Mouse (Mus musculus) right cerebral cortex, postnatal 10 days (tissue): Measurements from ENCODE around the gene Actr10.

Source experiments
- DNase-seq, 2 experiments: peaks; one replicate each; pipeline ENCODE4 v3.0.0; 2021; ENCODE audit warnings: low spot score in 2 of 2

The Actr10 gene

DNA sequence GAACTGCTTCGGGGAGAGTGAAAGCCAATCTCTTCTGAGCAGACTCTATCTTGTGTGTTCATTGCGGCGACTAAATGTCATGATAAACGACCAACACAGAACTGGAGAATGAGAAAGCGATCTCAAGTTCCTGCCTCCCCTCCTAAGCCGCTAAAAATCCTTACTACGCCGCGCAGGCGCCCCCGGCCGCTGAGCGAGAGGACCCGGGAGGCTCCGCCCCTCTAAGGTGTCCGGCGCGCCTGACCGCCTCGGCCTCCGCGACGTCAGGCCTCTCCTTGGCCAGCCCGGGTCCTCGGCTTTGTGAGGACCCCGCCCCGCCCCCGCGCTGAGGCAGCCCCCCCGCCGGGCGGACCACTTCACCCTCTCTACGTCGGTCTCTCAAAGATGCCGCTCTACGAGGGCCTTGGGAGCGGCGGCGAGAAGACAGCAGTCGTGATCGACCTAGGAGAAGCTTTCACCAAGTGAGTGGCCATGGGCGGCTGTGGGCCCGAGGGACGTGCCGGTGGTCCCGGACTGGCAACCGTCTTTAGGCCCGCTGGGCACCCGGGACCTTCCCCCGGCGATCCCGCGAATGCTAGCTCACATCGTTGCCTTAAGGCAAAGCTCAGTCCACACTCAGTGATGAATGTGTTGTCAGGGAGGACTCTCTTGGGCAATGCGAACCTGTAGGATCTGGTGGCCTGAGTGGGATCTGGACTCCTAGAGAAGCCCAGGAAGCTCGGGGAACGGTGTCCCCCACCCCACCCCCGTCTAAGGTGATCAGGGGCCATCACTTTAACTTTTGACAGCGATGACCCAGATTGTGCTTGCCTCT lies at the start of gene Actr10:
Gene Actr10 (plus strand): TSS at position 287 of the 814 bp plus-strand sequence.
- DNase-seq: peak; percentile 97

DNA sequence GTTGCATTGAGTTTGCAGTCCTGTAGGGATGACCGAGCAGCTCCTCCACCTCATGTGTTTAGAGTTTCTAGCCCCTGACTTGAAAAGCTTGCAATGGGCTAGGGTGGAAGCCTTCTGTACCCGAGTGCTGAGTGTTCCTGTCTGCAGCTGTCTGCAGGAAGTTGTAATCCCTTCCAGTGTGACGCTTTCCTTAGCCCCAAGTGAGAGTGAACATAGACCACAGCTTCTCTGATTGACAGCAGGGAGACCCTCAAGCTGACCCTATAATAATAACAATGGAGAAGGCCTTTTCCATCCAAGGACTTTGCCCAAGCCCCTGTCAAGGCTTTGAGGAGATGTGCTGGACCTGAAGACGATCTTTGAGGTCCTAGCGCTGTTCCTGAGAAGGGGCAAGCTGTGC lies 47.3 kb upstream of the Actr10 start:
- DNase-seq: no peak

DNA sequence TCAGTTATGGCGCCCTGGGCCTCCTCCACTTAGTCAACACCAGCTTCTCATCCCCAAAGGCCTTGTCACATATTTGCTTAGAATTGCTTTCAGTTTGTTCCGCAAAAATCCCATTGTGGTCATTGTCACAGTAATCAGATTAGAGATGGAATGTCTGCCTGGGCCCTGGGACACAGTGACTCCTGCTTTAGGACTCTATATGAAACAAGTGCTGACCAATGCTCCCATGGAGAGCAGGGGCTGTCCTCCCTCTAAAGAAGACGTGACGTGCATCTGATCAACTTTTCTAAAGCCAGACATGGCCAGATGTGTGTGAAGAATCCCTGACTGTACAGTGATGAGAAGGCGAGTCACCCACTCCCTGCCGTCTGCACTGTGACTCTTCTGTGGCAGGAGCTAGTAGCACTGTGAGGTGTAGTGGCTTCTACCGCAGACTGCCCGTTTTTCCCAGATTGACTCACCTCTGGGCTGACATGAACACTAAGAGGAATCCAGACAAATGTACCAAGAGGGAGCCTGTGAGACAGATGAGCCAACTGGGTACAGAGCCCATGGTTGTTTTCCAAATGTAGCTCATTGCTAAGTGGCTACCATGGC lies 46.7 kb upstream of the Actr10 start:
- no peak for DNase-seq

- no peak for DNase-seq
These were observed 42.4 kb upstream of the Actr10 start for GRCm38 (mm10) chr12:70895275-70895674.

GRCm38 (mm10) chr12:70896068-70896467 lies 41.6 kb upstream of the Actr10 start:
- no peak for DNase-seq

DNA sequence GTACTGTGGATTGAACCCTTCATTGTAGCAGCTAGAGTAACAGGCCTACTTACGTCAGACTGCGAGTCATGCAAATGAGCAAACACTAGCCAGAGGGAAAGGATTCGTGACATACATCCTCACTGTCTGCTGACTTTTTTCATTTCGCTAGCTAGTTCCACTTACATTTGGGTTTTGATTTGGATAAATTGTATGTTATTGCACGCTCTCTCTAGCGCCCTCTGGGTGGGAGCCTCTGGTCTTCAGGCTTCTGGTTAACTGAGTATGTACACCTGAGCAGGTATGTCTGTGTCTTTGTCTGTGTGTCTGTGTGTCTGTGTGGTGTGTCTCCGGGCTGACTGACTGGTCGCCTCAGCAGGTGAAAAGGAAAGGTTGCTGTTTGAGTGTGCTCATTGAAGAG lies 40.2 kb upstream of the Actr10 start:
- DNase-seq: no peak

GRCm38 (mm10) chr12:70898450-70898849 lies 39.2 kb upstream of the Actr10 start:
- no peak for DNase-seq

GRCm38 (mm10) chr12:70904471-70904870 lies 33.2 kb upstream of the Actr10 start:
- DNase-seq: no peak

DNA sequence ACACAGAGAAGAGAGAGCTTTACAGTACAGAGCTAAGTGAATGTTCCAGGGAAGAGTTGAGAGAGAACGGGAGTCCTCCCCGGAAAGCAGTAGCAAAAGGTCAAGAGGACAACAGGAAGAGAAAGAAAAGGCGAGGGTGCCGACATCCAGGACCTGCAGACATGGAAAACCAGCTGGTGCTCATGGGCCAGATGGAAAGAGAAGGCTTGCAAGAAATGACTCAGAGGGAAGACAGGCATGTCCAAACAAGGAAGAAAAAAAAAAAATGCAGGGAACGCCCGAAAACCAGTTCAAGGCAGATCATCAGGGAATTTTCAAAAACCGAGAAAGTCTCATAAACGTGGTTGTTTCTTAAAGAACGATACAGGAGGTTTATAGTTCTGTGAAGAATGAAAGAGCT lies 30.8 kb upstream of the Actr10 start:
- no peak for DNase-seq

- no peak for DNase-seq
These were observed 30.0 kb upstream of the Actr10 start for GRCm38 (mm10) chr12:70907651-70908050.

DNA sequence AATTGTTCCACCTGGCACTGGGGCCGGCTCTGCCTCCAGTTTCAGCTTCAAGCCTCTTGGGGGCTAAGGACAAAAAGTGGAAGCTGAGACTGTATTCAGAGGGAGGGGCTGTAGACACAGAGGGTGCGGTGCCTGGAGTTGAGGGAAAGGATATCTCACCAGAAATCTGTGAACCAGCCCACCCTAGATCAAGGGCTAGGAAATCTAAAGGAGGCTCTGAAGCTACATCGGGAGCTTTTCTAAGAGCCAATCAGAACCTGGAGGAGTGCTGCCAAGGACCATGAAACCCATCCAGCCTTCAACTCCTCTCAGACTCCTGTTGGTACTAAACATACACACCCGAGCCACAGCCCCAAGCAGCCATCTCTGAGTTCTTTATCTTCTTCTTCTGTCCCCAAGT lies 29.6 kb upstream of the Actr10 start:
- no peak for DNase-seq

- peak; percentile 79 to 81 for DNase-seq
These were observed 27.4 kb upstream of the Actr10 start for GRCm38 (mm10) chr12:70910241-70910720.

GRCm38 (mm10) chr12:70911029-70911428 lies 26.6 kb upstream of the Actr10 start:
- DNase-seq: peak; percentile 78 to 88

GRCm38 (mm10) chr12:70911676-70912379 lies 25.8 kb upstream of the Actr10 start:
- DNase-seq: no peak

GRCm38 (mm10) chr12:70913429-70913828 lies 24.2 kb upstream of the Actr10 start:
- peak in 1 of 2 experiments; percentile 51 for DNase-seq

- peak in 1 of 2 experiments; percentile 67 for DNase-seq
These were observed 23.3 kb upstream of the Actr10 start for GRCm38 (mm10) chr12:70914387-70914786.

DNA sequence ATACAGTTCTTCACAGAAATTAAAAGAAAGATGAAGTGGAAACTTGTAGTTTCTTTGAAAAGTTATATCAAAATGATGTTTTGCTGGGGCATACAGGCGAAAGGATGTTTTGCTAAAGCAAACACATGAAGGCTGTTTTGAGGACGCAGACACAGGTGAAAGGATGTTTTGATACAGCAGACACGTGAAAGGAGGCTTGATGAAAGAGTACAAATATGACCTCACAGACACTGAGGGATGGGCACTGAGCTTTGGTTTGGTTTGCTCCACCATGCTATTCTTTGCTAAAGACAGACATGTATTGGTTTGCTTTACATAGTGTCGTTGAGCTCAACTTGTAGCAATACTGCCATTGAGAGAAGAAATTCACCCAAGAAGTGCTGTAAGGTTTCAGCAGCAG lies 7.9 kb upstream of the Actr10 start:
- DNase-seq: no peak

- DNase-seq: peak; percentile 53 to 67
These were observed 507 bp upstream of the Actr10 start for GRCm38 (mm10) chr12:70937150-70937549.

- no peak for DNase-seq
These were observed 3.1 kb downstream of the Actr10 start for GRCm38 (mm10) chr12:70940806-70941205.

GRCm38 (mm10) chr12:70944181-70944580 lies 6.5 kb downstream of the Actr10 start:
- DNase-seq: no peak

DNA sequence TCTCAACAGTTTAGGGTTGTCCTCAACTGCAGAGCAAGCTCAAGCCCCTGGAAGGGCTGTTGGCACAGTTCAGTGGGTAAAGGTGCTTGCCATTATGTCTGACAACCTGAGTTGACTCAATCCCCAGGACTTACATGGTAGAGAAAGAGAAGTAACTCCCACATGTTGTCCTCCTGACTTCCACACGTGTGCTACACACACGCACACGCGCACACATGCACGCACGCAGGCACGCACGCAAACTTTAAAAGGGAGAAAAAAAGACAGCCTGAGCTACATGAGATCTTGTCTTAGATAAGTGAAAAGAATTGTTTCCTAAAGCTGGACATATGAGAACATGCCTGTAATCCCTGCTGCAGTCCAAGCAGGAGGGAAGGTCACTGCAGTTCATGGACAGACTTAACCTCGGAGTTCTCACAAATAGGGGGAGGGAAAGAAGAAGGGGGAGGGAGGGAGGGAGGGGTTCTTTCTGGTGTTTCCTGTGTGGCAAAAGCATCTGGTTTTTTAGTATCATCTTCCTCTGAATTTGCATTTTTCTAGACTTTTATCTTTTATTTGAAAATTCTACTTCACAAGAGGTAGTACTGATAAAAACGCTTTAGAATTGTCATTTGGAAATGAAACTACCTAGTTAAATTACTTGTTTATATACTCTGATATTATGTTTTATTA lies 9.1 kb downstream of the Actr10 start:
- no peak for DNase-seq

GRCm38 (mm10) chr12:70958640-70959039 lies 21.0 kb downstream of the Actr10 start:
- no peak for DNase-seq
